Mouse (Mus musculus) embryonic fibroblast, embryonic 13.5 days (primary cell): ENCODE results near the gene Myom1.

Experiments used
- CTCF ChIP-seq: IDR thresholded peaks from 2 replicates; pipeline ENCODE4 v1.5.1; 2011; ENCODE audit warnings: mild to moderate bottlenecking, control low read depth, low read length, moderate library complexity, borderline replicate concordance; ENCODE audit not compliant: insufficient read depth
- POLR2A ChIP-seq: IDR thresholded peaks from 2 replicates; pipeline ENCODE4 v1.6.1; 2011; ENCODE audit warnings: low read depth, mild to moderate bottlenecking, control low read depth, low read length, moderate library complexity

GRCm38 (mm10) chr17:71032719-71033118, 30.3 kb downstream of the Myom1 start:
- TF ChIP-seq POLR2A (no peak), CTCF (no peak)
